Mouse (Mus musculus) lung, postnatal 25 days (tissue): Measurements from ENCODE around the gene Ndufa4l2.
A peak's percentile ranks its signal among the peaks of the same experiment; 100 is the strongest.

Source experiments
- DNase-seq: peaks from one replicate; pipeline ENCODE4 v3.0.0; 2022; ENCODE audit warnings: low spot score

The Ndufa4l2 gene

DNA sequence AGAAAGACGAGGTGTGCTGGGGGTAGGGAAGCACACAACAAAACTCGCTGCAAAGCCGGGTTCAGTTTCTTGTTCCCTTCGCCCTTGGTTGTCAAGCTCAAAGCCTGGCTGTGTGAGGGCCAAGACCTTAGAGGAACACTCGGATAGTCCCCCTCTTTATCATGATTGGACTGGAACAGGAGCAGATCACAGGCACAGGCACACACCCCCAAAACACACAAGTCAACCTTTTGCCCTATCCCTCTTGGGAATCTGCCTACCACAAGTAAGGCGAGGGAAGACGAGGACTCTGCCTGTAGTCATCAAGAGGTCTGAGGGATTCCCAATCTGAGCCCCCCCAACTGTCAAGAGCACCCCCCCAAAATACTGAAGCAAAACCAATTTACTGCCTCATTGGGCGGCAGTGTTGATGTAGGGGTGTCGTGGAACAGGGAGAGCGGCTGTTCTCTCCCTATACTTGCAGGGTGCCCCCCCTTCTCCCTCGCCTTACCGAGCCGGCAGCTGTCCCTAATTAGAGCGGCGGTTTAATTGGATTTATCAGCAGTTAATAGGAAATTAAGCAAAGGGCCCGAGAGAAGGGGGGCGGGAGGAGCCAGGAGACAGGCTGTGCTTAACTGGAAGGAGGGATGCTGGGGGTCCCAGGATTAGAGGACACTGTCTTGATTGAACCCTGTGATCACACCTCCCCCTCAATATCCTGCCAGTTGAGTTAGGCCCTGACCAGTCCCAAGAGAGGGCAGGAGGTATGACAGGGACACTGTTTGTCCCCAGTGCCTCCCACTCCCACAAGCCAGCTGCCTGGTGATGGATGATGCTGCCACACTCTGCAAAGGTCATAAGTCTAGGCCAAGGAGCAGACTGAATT lies 4.7 kb upstream of the Ndufa4l2 start:
- no peak for DNase-seq

DNA sequence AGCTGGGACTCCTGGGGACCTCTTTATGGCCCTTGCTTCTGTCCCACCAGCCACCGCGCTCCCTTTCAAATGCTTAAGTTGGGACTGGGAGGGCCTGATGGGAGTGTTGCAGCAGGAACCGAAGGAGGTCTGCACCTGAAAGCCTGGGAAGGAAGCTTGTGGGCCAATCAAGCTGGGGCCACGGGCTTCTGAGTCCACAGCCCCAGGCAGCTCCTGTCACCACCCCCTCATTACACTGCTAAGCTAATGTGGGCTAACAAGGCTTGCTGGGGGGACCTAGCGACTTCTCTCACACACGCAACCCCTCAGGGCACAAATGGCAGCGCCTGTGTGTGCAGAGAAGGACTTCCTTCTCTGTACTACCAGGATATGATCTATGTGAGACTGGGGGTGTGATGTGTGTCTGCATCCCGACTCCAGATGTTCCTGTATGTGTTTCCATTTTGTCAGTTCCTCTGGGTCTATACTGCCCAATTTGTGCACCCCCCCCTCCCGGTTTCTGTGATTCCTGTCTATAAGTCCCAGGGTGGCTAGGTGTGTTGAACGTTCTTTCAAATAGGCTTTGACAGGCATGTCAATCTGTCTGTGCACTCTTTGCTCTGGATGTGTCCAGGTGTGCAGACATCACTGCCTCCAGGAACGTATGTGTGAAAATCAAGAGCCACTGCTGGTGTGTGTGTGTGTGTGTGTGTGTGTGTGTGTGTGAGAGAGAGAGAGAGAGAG lies 3.7 kb upstream of the Ndufa4l2 start:
- no peak for DNase-seq

DNA sequence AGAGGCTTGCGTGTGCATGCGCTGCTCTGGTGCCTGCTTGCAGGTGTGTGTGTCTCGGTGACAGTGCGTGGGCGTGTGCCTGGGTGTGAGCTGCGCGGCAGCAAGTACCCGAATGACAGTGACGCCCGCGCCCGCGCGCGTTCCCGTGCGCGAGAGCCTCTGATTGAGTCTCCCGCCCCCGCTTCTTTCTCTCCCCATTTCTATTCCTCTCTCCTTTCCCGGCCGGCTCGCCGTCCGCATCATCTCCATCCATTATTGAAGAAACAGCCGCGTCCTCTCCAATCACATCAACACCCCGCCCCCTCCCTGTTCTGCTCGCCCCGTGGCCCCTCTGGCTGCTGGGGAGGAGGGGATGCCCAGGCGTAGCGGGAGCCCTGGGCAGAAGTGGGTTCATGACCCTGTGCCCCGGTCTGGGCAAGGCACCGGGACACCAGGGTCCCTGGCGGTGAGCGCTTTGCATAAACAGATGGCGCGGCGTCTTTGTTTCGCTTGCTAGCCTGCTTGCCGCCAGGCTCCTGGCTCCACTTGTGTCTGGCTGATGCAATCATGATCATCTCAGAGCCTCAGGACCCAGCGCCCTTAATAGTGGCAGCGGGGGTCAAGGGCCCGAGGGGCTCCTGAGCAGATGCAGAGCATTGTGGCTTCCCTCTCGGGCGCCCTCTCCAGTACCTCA lies 3.0 kb upstream of the Ndufa4l2 start:
- no peak for DNase-seq

DNA sequence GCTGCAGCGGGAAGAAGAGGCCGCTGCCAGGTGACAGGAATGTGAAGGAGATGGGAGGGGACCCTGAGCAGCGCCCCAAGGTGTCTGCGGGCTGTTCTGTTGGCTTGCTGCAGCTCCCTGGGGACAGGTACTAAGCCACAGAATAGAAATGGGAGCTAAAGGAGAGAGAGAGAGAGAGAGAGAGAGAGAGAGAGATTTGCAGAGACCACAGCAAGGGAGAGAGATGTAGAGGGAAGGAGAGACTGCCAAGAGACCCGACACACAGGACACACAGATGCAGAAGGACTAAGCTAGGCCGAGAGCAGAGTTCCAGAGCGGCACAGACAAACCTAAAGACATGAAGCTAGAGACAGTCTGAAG lies 2.5 kb upstream of the Ndufa4l2 start:
- no peak for DNase-seq

DNA sequence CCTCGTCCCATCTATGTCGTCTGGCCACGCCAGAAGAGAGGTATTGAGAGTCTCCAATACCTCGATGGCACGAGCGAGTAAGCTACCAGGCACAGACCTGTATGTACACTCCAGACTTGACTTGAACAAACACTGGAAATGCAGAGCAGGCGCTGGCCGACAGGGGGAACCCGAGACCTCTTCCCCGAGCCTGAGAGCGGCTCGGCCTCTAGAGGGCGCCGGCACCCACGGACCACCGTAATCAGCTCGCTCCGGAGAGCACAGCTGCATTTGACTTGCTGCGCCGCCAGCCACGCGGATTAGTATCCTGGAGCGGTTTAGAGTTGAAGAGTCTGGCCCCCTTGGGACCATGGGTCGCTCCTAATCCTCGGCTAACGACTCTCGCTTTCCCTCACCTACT lies 2.0 kb upstream of the Ndufa4l2 start:
- peak; percentile 92 for DNase-seq

DNA sequence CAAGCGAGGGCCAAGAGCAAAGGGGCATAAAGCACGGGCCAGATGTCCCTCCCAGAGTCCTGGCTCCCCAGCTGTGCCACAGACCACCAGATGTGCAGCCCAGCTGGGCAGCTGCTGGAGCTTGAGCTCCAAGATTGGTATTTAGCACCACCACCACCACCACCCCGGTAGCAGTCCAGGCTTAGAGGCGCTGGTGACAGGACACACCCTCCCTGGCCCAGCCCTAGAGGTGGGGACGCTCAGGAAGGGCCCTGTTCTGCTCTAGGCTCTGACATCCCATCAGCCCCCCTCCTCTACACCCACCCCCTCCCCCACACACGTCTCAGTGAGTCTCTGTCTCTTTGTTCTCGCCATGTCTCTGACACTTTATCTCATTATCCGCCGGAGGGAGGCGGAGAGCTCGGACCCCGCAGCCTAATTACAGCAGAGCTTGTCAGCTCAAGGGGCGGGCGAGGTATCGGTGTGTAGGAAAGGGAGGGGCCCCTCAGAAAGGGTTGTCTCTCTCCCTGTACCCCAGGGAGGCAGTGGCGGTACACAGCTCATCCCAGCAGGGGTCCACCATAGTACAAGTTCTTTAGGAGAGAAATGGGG lies 1.2 kb upstream of the Ndufa4l2 start:
- DNase-seq = no peak

DNA sequence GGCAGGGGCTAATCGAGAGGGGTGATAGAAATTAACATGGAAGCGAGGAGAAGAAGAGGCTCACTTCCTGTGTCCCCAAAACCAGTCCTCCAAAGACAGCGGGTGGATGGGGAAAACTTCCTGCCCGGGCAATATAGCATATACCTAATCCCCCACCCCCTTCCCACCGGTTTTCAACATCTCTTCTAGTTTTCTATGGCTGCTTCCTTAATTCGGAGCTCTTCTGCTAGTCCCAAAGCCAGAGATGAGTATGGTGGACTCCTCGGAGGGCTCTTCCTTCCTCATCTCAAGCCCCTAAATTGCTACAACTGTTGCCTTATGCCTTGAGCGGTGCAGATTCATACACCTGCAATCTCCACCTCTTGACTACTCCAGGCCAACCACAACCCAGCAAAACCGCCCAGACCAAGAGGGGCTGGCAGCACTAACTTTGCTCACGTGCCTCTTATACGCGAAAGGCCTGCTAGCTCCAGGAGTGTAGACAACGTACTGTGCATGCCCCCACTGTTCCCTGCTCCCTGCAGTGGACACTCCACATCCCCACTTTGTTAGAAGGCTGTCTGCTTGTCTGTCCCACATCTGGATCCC lies 562 bp upstream of the Ndufa4l2 start:
- DNase-seq = no peak

DNA sequence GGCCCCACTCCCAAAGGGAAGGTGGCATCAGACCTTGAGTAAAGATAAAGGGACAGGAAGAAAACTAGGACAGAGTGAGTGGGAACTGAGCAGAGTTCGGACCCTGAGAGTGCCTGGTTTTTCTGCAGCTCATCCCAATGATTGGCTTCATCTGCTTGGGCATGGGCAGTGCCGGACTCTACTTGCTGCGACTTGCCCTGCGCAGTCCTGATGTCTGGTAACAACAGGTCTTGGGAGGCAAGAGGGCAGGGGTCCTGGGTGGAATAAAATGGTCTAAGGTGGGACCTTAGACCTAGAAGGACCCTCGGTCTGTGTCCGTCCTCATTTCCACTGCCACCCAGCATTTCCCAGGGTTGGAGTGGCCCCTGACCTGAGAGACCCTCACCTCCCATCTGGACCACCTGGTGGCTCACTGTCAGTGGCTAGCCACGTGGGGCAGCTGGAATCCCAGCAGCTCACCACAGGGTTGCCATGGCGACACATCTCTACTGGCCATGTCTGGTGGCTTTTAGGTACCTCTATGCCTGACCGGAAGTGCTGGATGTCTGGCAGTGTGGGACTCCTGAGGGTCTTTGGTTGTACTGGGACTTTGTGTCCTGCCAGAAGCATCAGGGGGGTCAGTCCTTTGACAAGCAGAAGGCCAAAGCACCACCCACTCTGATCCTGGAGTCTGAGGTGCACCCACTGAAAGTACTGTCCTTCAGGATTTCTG lies 660 bp downstream of the Ndufa4l2 start:
- no peak for DNase-seq

DNA sequence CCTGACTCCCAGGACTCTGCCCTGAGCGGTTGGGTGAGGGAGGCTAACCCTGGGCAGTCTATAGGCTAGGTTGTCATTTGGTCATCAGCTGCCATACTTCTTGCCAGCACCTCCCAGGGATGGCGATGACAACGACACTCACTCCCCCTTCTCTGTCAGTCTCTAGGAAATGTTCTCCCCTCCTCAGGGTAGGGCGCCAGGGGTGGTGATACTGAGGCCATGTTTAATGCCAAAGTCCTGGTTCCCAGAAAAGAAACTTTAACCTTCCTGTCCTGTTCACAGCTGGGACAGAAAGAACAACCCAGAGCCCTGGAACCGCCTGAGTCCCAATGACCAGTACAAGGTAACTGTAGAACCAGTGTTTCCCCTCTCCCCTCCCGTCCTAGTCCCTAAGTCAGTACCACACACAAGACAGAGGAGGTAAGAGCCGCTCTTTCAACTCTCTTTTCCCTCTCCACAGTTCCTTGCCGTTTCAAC lies 1.3 kb downstream of the Ndufa4l2 start:
- no peak for DNase-seq

DNA sequence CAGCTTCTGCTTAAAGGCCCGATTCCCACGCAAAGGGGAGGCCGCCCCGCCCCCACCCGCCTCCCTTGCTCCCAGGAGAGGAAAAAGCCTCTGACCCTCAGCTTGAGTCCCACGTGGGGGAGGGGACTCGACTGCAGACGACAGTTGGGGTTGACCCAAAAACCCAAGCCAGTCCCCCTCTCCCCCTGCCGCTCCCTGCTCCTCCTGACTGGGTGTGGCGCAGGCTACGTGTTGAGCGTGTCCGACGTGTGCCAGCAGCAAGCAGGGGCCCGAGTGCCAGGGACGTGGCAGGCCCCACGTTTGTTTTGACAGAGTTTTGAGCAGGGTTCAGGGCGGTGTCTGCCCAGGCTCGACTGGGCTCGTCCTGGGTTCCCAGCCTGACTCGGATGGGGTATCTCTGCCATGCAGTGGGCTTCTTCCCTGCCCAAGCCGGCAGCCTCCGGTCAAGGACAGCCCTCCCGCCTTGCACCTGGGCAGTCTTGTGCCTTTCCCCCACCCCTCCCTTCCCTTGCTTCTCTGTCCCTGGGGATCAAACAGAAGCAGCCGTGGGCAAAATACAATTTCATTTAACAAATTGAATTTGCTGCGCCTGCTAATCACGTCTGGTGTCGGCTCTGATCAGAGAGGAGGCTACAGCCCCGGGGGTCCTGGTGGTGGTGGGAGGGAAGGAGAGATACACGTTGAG lies 2.0 kb downstream of the Ndufa4l2 start:
- no peak for DNase-seq

DNA sequence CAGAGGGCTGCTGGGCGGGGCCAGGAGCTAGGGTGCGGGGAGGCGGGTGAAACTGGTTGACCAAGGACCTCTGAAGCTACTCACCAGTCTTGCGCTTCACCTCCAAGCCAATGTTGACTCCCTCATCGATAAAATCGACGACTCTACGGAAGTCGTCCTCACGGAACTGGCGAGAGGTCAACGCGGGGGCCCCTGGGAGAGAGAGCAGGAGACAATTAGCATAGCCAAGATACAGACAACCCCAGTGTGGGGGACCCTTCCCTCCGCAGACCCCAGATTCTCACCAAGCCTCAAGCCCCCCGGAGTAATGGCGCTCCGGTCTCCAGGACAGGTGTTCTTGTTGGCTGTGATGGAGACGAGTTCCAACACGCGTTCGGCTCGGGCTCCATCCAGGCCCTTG lies 3.2 kb downstream of the Ndufa4l2 start:
- no peak for DNase-seq

DNA sequence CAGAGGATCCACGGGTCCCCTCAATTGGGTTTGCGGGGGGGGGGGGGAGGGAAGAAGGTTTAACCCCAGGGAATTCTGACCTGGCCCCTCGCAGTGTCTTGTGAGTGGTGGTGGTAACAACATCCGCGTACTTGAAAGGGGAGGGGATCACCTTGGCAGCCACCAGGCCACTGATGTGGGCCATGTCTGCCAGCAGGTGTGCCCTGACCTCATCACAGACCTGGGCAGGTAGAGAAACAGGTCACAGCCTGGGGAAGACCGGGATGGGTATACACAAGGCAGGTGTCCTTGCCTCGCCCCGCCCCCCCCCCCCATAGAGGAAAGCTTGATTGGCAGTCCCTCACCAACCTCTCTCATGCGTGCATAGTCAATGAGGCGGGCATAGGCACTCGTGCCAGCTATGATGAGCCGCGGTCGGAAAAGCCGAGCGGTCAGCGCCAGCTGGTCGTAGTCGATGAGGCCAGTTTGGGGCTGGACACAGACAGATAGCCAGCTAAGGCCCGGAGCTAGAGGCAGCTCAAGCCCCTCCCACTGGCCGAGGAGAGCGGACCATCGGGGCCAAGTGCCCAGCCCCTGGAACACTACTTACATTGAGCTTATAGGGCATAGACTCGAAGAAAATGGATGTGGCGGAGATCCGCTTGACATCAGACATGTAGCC lies 4.4 kb downstream of the Ndufa4l2 start:
- no peak for DNase-seq

DNA sequence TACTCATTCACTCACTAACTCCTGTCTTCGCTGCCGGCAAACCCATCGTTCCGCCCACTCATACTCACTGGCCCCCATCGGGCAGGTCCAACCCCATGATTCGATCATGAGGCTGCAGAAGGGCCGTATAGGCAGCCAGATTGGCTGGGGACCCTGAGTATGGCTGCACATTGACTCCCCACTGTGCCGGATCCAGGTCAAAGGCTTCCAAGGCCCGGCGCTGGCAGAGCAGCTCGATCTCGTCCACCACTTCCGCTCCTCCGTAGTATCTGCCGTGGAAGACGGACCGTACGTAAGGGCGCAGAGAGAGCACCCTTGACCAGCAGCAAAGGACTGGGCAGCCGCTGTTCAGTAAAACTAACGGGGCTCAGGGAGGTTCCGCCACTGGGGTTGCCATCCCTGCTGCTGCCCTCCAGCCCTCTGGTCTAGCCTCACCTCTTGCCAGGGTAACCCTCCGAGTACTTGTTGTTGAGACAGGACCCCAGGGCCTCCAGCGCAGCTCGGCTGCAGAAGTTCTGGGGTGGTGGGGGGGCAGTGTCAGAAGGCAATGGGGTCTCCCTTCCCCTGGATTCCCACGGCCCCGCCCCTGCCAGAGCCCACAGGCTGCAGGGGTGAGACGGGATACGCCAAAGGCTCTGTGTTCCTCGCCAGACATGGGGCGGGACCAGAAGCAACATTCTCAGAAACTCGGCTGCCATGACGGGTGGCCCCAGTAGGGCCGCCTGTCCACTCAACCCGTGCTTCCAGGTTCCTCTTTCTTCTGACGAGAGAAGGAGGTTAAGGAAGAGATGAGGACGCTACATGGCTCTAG lies 5.3 kb downstream of the Ndufa4l2 start:
- DNase-seq = no peak

DNA sequence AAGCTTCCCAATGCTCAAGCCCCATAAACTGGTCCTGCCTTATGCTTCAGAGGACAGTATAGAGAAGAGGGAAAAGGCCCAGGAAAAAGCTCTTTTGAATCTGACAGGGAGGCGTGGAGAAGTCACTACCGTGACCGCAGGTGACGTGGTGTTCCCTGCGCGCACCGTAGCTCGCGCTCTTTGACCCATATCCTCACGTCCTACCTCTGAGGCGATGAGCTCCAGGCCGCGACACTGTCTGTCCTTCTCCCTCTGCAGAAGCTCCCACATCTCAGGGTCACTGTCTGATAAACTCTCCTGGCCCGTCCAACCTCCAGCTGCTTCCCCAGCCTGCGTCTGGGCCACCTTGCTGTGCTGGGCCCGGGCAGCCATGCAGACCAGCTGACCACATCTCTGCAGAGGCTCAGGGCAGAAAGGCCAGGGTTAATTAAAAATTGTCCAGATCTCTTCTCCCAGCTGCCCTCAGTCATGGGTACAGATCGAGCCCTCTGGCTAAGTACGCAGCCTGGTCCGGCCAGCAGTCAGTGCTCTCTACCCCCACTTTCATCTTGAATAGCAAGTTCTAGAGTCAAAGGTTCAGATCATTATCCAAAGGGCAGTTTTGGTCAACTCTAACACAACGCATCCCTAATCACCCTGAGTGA lies 6.1 kb downstream of the Ndufa4l2 start:
- DNase-seq = no peak

DNA sequence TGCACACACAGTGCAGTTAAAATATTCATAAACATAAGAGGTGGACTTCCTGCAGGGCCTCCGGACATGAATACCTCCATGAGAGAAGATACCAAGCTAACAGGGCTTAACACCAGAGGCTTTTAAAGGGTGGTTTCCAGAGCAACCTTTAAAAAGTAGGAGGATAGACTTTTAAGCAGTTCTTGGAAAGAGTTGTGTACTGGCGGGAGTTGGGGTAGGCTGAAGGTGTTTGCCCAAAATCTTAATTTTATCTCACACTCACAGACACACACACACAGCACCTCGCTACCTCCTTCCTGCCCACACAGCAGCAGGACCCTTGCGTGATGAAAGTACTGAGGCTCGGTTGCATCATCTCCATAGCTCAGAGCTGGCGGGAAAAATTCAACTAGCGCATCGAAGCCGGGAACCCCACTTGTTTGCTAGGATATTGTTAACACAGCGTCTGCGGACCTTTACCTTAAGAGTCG lies 6.9 kb downstream of the Ndufa4l2 start:
- DNase-seq = no peak

DNA sequence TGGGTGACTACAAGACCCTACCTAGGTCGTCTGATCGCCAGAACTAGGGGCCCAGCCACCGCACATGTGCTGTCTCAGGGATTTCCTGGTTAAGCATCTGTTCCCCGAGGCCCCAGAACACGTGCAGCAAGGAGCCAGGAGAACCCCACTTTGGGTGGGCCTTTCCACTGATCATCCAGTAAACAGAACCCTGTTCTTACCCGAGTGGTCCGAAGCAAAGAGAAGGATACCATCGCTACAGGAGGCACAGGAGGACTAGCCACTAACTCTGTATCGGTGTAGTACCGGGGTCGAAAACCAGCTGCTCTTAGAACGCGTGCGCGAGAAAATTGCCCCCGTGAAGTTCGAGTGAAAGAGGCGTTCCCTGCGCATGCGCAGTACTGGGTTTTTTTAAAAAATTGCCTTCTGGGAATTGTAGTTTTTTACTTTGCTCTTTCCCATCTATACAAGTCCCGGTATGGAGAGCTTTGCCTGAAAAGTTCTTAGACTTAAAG lies 7.4 kb downstream of the Ndufa4l2 start, which contains the start of gene Shmt2:
Gene Shmt2, minus strand, starts transcription at position 357 of the 494 bp plus-strand sequence.
- DNase-seq = peak; percentile 82

DNA sequence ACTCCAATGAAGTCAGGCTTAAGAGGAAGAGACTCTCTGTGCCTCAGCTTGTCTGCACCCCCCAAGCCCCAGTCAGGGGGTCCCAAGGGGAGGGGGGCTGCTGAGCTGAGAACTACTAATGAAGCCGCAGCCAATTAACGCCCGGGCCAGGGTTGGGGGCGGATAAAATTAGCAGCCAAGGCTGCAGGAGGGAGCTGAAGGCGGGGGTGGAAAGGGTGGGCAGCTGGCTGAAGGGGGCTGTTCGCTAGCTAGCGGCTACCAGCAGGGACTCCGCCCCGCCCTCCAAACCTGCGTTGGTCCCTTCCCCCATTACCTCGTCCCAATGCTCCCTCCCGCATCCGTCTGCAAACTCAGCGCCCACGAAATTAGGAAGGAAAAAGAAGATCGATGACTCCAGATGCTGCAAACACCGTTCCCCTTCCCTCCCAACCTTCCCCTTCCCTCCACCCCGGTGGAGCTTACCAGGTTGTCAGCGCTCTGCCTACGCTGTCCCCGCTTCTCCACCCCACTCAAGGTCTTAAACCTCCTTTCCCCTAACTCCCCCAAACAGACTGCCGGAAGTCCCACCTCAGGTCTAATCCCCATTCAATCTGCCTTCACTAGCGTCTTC lies 10.0 kb downstream of the Ndufa4l2 start:
- DNase-seq = no peak

DNA sequence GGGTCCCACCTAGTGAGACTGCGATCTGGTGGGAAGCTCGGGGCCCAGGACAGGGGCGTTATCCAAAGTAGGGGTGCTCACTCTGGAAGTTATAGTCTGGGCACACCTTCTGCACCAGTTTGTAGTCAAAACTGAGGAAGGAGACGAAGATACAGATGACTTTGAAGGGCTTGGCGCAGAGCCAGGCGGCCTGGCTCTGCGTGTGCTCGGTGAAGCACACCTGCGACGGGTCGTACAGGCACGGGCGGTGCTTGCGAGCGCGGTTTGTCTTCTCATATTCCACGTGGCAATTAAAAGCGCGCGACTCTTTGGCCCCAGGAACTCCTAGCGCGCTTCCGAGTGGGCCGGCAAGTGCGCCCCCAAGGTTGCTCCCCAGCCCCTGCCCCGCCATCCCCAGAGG lies 11.3 kb downstream of the Ndufa4l2 start:
- DNase-seq = no peak
